Mouse (Mus musculus) granulocyte monocyte progenitor cell, adult 5-6 weeks (primary cell): ENCODE results near the gene Fastkd5. TPM values are rescaled to one million over a fixed set of nuclear protein-coding genes. Genes with fewer than 3 reads are reported as not detected.

Experiments
- ATAC-seq: replicated peaks from 2 replicates; pipeline ENCODE4 v1.8.0; 2016; ENCODE audit warnings: mild to moderate bottlenecking, moderate TSS enrichment, inconsistent platforms; ENCODE audit not compliant: poor library complexity, severe bottlenecking
- total RNA-seq, 2 experiments: library from RNA; stranded (forward) in 1 of 2; stranded (reverse) in 1 of 2; fragments of 200-712, 200-1000 nt in 1 of 2; fragments of >200 nt in 1 of 2; fragmentation: Nextera tagmentation in 1 of 2; gene quantifications; 2 replicates each; pipeline ENCODE4 v1.2.3; 2014 to 2017

Gene Fastkd5
- total RNA-seq, 2 experiments from 2014 or later: 16.3 to 19.3 TPM

DNA sequence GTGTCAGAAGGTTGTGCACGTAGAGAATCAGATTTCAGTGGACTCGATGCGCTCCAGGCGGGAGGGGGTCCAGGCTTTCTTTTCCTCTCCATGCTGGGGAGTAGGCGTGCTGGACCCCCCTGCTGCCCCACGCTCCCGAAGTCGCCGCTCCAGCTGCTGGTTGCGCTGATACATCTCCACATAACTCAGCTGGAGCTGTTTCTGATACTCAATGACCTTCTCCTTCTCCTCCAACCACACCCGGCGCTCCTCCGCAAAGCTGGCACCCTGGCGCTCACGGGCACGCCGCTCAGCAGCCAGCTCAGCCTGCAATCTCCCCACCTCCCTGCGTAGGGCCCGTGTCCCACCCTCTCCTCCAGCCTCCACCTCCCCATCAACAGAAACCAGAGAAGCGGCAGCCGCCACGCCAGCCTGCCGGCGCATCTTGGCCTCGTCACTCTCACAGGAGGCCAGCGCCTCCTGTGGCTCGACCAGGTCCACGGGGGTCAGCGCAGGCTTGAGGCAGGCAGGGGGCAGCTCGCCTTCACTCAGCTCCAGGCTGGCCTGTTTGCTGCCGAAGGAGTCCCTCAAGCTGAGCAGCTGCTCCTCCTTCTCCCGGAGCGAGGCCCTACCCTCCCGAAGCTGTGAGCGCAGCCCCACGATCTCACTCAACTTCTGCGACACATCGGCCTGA is 5.0 kb upstream of the Fastkd5 start:
- ATAC-seq: peak; percentile 25

DNA sequence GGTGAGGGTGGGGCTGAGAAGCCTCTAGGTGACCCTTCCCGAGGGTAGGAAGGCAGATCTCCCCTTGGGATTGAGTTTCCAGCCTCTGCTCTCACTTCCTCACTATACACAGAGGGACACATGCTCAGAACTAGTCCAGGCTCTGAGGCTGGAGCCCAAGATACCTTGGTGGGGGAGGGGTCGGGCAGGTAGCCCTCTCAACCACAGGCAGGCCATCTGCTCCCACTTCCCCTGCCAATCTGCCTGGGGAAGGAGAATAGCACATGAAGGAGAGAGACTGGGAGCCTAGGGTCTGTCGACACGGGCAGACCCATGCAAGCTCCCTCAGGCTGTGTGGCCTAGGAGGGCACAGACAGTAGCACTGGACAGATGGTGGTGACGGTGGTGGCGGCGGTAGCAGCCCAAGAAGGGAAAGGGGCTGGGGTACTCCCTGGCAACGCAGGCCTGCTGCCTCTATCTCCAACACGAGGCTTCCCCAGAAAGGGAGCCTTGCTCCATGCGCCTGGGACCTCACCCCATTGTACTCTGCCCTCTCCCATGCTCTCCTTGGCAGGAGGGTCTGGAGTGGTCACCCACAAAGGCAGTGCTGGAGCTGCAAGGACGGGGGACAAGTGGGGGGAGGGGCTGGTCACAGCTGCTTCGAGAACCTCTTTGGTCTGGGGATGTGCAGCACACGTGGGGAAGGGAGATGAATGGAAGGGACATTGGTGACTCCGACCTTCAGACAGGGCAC is 4.3 kb upstream of the Fastkd5 start:
- ATAC-seq: no peak

DNA sequence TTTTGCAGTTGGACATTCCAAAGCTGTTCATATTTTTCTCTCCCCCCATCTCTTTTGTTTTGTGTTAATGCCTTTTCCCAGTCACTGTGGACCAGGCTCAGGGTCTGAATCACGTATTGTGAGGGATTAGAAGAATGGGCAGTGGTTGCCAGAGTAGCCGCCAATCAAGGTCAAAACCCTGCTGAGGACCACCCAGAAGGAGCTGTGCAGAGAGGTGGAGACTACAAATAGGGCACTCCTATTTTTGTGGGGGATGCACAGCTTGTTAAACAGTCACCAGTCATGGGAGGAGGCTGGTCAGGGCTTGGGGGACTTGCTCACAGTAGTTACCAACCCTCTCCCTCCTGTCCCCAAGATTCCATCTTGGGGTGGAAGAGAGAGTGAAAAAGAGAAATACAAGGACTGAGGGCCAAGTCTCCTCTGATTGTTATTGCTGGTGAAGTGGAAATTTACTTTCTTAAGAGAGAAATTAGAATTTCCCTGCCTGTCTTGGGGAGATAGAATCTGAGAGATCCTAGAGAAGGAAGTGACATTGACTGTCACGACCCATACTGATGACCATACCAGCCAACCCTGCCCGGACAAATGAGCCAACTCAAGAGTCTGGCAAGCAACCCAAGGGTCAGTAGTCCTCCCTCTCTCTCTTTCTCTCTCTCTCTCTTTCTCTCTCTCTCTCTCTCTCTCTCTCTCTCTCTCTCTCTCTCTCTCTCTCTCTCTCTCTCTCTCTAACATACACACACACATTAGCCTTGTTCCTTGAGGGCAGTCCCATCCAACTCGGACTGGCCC is 3.3 kb upstream of the Fastkd5 start:
- no peak for ATAC-seq

DNA sequence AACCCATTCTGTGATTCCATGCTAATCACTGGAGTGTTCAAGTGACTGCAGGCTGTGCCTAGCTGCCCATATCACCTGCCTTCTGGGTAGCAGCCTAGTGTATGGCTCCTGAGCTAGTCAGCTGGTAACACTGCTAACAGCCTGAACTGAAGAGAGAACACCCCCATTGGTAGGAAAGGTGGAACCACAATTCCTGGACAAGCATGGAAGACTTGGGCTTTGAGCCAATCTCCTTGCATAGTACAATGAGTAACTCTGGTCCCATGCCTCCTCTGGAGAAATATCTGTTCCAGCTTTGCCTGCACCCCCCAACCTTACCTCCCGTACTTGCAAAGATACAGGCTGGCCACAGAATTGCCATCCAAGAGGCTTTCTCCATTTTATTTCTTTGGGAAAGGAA is 2.6 kb upstream of the Fastkd5 start:
- ATAC-seq: no peak

DNA sequence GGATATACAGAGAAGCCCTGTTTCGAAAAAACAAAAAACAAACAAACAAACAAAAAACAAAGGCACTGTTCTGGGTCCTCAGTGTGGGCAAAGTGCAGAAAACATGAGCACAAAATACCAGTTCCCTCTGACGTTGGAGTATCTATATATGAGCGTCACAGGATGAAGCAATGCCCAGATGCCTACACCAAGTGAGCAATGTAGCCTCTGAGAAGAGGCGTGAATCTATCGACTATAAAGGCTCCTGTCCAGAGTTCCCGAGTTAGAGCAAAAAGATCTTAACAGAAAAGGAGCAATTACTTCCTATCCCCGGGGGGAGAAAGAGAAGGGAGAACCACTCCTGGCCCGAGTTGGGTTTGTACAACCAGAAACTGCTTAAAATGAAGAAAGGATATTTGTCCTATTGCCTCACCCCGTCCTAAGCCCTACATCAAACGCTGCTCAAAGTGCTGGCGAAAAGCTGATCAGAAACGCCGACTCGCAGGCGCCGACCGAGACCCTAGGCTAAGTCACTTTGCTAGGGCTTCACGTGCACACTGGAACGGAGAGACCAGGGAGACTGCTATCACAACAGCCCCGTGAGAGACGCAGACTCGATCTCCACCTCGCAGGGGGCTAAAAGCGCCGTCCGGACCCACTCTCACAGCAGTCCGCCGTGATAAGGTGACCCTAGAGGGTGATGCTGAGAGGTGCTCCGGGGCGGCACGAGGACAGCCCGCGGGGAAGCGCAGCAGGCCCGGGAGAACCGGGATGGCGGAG is 568 bp downstream of the Fastkd5 start:
- ATAC-seq: peak; percentile 72

DNA sequence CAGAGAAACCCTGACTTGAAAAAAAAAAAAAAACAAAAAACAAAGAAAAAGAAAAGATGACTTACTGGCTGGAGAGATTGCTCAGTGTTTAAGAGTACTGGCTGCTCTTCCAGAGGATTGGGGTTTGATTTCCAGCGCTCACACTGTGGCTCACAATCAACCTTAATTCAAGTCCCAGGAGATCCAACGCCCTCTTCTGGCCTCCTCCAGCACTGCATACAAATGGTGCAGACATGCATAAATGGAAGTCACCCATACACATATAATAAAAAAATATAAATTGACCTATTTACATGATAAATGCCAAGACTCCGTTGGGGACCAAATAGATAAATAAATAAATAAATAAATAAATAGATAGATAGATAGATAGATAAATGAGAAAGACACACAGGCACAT is 1.4 kb downstream of the Fastkd5 start:
- ATAC-seq: no peak

DNA sequence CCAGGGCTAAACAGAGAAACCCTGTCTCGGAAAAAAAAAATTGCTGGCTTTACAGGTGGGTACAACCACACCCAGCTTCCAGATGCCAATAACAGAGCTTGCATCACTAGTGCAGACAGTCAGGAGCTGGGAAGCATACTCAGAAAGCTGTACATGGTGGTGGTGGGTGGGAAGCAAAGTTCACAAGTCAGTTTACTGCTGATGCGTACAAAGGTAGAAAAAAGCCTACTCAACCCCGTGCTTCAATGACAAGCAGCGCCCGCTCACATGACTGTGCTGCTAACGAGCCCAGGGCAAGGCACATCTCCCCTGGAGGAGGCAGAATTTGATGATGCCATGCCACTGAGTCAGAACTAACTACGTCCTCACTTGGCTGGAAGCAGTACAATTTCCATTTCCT is 10.9 kb downstream of the Fastkd5 start:
- ATAC-seq: no peak

DNA sequence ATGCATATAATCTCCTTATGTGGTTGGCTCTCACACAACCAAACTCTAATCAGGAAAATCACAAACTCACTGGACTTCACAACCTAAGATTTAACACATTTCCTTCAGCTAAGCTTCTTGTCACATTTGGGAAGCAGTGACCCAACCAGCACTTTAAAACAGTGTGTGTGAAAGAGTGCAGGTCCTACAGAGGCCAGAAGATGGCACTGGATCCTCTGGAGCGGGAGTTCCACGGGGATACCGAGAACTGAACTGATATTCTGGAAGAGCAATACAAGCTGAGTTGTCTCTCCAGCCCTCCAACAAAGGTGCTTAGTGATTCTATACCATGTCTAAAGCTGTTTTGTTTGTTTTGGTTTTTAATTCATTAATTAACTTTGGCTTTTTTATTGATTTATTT is 16.7 kb downstream of the Fastkd5 start:
- ATAC-seq: no peak

DNA sequence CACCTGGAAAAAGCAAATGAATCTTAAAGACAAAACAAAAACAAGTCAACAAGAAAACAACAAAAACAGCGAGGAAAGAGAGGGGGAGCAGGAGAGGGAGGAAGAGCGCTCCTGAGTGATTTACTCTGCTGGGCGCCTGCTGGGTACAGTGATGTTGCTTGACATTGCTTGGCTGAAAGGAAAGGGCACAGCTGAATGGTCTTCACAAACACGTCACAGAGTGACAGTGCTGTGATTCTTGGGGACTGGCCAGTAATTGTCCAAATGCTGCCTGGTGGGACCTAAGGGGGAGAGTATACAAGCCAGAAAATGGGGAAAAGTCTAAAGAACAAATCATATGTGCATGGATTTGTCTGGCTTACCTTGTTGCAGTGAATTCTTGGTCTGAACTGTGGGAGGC is 27.6 kb downstream of the Fastkd5 start:
- no peak for ATAC-seq

DNA sequence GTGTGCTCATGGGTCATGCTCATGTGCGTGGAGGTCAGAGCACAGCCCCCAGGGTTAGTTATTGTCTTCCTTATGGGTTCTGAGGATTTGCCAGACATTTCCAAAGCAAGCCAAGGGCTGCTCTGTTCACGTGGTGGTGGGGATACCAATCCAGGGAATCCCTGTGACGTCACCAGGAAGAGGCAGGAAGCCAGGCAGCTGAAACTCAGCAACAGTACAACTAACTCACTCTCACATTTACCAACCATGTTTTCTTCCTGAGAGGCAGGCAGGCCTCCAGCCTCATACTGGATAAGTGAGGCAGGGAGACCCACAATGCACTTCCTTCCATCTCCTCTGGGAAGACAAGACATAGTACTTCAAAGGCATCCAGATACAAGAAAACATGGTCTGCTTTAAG is 31.4 kb downstream of the Fastkd5 start:
- ATAC-seq: no peak

DNA sequence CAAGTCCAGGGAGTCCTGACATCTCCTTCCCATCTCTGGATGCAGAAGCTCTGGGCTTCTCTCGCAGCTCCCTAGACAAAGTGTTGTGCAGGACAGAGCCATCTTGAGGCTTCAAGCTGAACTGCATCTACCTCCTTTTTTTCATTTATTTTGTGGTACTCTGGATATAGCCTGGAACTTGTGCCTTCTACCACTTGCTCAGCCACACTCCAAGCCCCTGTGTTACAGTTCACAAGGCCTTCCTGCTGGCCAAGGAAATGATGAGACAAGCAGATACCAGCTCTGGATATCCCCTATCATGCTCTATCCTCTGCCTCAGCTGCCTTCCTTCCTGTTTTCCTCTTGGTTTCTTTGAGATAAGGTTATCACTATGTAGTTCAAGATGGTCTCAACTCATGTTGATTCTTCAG is 32.2 kb downstream of the Fastkd5 start:
- ATAC-seq: peak; percentile 50

DNA sequence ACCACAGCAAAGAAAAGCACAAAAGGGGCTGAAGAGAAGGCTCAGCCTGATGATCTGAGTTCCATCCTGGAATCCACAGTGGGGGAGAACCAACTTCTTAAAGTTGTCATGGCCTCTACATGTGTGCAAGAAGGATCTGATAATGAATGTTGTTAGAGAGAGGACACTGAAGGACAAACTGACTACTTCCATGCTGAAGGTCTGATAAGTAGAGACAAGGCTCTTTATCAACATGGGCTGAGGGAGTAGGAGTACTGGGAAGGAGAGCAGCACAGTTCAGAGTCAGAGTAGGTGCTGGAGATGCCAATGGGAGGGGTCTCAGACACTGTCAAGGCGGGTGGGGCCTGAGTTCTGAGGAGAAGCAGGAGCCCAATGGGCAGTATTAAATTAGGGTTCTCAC is 34.2 kb downstream of the Fastkd5 start:
- no peak for ATAC-seq

DNA sequence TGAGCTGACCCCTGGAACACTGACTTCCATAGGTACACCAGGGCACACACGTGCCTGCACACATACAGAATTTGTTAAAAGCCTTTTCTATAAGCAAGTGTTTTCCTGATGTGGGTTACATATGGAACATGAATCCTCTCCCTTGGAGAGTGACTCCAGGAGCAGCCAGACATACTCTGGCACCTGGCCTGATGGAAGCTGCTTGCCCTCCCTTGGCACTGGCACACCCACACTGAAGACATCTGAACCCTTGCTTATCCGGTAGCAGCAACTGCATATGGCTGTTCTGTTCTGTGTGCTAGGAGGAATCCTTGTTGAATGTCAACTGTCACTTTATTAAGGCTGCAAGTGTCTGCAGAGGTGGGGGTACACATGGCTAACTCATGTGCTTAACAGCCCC is 38.8 kb downstream of the Fastkd5 start:
- ATAC-seq: no peak

DNA sequence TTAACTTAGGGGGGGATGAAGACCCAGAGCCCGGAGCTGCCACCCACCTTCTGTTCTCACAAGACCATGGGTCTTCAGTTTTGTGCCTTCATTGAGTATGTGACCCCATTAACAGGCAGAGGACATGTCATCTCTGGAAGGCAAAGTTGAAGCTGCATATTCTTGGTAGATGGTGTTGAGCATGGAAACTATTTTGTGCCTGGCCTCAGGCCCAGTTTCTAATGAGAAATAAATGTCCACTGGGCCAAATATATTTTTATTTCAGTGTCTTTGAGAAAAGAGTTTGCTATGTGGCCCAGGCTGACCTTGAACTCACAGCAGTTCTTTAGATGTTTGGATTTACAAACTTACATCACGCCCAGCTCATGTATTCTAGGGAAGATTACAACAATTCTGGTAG is 40.1 kb downstream of the Fastkd5 start:
- ATAC-seq: no peak

DNA sequence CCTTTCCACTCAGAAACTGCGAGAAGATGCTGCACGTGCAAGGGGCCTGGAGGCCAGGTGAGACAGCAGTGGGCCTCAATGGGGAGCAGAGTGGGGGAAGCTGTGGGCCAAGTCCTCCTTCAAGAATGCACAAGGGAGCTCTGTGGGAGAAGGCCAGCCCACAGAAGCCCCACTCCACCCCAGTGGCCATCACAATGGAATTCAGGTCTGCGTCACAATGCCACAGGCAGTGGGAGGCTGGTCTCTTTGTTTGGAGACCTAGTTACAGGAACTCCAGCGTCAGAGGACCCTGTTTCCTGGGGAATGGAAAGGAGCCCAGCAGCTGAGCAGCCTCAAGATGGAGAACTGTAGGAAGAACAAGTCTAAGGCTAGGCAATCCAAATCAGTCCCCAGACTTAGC is 40.7 kb downstream of the Fastkd5 start:
- no peak for ATAC-seq

DNA sequence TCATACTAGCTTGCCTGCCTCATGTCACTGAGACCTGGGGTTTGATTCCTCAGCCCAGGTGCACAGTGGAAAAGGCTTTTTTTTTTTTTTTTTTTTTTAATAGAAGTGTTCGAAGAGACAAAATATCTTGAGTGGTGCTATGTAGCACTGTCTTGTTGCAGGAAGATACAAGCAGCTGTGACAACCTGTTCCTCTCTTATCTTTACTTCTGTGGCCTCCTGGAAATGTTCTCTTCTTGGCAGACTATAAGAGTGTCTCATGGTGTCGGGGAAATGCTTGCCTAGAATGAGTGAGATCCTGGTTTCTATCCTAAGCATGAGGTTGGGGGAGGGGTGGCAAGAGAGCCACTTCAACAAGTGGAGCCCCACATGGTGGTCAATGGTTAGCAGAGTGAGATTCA is 41.5 kb downstream of the Fastkd5 start:
- no peak for ATAC-seq

DNA sequence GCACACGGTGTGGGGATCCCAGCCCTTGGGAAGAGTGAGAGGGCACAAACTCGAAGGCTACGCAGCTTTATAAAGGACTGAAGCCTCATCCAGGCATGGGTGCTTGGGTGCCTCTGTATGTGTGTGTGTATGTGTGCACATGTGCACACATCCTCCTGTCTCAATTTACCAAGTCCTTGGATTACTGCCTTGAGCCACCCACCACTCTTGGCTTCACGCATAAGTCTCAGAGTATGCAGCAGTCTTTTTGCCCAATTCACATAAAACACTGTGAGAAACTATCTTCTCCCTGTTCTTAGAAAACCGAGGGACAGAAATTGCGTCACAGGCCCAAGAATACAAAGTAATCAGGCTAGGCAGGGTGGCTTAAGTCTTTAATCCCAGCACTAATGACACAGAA is 43.8 kb downstream of the Fastkd5 start:
- no peak for ATAC-seq

DNA sequence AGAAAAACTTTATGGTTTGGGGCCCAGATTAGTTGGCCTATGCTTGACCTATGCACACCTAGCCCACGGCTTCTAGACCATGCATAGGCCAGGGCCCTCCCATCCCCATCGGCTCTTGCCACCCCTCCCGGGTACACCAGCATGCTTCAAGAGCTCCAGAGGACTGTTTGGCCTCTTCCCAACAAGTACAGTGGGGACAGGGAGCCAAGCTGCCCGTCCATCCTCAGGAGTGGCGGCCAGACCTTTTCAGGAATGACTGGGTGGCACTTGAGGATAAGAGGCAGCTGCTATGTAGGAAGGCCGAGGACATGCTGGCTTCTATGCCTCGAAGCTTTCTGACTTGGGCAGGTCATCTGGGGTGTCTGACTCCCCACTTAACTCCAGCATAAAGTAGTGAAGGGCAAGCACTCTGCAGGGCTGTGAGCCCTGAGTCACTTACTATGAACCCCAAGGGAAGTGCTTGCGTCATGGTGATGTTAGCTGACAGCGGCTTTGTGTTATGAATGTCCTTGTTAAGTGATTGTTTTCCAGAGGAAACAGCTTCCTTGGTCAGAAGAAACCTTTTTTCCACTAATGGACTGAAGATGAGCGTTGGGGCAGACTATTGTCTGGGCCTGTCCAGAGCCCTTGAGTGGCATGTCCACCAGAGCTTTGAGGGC is 45.8 kb downstream of the Fastkd5 start:
- no peak for ATAC-seq

DNA sequence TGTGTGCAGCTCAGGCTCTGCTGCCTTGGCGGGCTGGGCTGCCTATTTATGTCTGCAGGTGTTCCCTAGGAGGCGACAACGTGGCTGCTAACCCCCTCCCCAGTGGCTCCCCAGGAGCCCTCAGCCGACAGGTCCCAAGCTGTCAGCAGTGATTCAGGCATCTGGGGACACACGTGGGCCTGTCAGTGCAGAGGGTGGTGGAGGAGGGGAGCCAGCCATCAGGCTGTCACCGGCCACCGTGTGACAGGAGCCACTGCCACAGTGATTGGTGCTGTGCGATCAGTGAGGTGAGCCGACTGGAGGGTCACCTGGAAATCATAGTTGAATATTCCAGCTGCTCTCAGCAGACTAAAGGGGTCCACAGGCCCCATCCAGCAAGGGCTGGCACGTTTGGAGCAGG is 47.3 kb downstream of the Fastkd5 start, which contains the start of gene Avp:
Gene Avp (minus strand): TSS at position 3 of the 400 bp plus-strand sequence.
- ATAC-seq: no peak

DNA sequence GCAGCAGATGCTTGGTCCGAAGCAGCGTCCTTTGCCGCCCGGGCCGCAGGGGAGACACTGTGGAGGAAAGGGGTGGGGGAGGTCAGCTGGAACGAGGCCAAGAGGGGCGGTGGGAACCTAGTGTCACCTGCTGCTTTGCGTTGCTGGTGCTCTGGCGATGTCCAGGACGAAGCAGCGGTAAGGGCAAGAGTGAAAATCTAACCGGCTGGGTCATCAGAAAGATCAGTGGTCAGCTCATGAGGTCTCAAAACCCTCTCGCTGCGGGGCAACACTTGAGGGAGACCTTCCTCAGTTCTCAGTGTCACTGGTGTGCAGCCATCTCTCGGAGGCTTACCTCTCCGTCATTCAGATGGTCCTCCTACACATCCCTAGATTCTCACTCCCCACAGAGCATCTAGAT is 48.6 kb downstream of the Fastkd5 start:
- no peak for ATAC-seq
